Mouse (Mus musculus) olfactory bulb, adult 2 months (tissue): ENCODE data around the gene Tmem158. TPM values are rescaled to one million over a fixed set of nuclear protein-coding genes. Genes with fewer than 3 reads are reported as not detected.

Experiments
- H3K27ac ChIP-seq: fragments of 200-500 bp; 2 replicates; pipeline ENCODE4 v1.5.1; 2012; ENCODE audit warnings: low read depth, low read length; ENCODE audit not compliant: insufficient read depth
- H3K4me1 ChIP-seq: fragments of 200-500 bp; 2 replicates; pipeline ENCODE4 v1.6.1; 2012; ENCODE audit warnings: low read length; ENCODE audit not compliant: control insufficient read depth, insufficient read depth
- H3K4me3 ChIP-seq: fragments of 200-500 bp; 2 replicates; pipeline ENCODE4 v1.5.1; 2012; ENCODE audit warnings: mild to moderate bottlenecking, low read depth, low read length, moderate library complexity; ENCODE audit not compliant: insufficient read depth
- CTCF ChIP-seq: fragments of 200-500 bp; IDR thresholded peaks from 2 replicates; pipeline ENCODE4 v1.5.1; 2012; ENCODE audit warnings: low read depth, mild to moderate bottlenecking, low read length, moderate library complexity; ENCODE audit not compliant: insufficient read depth
- POLR2A ChIP-seq: fragments of 200-500 bp; IDR thresholded peaks from 2 replicates; pipeline ENCODE4 v1.6.1; 2012; ENCODE audit warnings: mild to moderate bottlenecking, low read depth, low read length, moderate library complexity; ENCODE audit not compliant: insufficient read depth
- WGBS: fragments of 180-500 bp; shearing (Covaris S2); methylation state at CpG from one replicate; pipeline ENCODE4 v1.1.7; 2018; 5-methylcytosine and 5-hydroxymethylcytosine counted together
- polyA plus RNA-seq: library from polyadenylated mRNA; stranded (reverse); fragments of >200 nt; gene quantifications from 2 replicates; pipeline ENCODE4 v1.2.4, GENCODE M21; 2012; ENCODE audit warnings: low replicate concordance; ENCODE audit not compliant: missing spikeins, insufficient read depth, insufficient read length

Tmem158 gene
- polyA plus RNA-seq, 1 experiment = not detected

DNA sequence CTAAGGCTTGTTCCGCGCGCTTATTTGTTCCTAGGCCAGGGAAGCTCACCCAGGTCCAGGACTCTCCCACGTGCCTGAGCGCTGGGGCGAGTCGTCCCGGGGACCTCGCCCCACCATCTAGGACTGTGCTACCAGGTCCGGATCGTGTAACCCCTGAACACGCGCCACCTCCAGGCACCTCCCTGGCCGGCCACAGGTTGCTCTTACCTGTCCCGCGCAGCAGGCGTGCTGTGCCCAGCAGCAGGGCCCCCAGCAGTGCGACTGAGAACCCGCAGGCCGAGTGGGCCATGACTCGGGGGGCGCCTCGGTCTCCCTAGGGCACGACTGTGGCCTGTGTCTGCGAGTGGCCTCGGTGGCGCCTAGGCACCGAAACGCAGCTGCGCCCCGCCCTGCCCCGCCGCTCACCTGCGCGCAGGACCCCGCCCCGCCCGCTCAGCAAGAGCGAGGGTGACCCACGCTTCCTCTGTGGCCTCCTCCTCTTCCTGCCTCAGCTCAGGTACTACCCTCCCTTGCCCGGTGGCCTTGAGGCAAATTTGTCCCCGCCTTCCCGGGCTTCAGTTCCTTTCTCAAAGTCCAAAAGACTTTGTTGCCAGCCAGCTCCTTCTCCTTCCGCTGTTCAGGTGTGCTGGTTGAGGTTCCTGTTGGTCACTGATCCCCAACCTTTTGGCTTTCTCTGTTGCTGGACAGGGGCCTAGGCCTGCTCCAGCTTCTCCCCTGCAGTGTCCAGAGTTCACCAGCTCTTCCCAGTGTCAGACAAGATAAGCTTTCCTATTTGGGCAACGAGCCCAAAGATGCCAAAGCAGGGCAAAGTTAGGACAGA, 44.7 kb downstream of the Tmem158 start, which contains the start of gene Cdcp1:
Cdcp1 (minus strand) TSS at position 418 of the 820 bp plus-strand sequence.
- peaks cover 11% of the 10 kb centered on the region for H3K4me1 ChIP-seq
- WGBS = 15% methylated on average over 45 of the region's 45 CpGs
- TF ChIP-seq CTCF (no peak), POLR2A (no peak)
- no peak within 1 kb of the TSS for H3K27ac ChIP-seq
- H3K4me3 ChIP-seq = no peak within 1 kb of the TSS

- Histone ChIP-seq H3K4me1 (peaks cover 9% of the 10 kb centered on the region), H3K27ac (no peak overlapping the region), H3K4me3 (no peak overlapping the region)
- 88% methylated on average over 9 of the region's 9 CpGs for WGBS
- no peak for TF ChIP-seq CTCF
- TF ChIP-seq POLR2A = no peak
Measured at GRCm38 (mm10) chr9:123213371-123213770, 47.2 kb downstream of the Tmem158 start.

Other genes with a start within 250 kb of the Tmem158 start
- not detected in 2 replicates for gene Tmem42, start 239.4 kb downstream of the Tmem158 start, polyA plus RNA-seq
- gene Tgm4, start 226.0 kb downstream of the Tmem158 start, polyA plus RNA-seq = not detected in 2 replicates
- not detected in 2 replicates for gene Zdhhc3, start 147.6 kb downstream of the Tmem158 start, polyA plus RNA-seq
- 561 TPM in 1 of 2 replicates, not detected in the other for gene Exosc7, start 147.5 kb downstream of the Tmem158 start, polyA plus RNA-seq
- gene Clec3b, start 109.8 kb downstream of the Tmem158 start, polyA plus RNA-seq = not detected in 2 replicates
- gene Cdcp1, start 44.7 kb downstream of the Tmem158 start, polyA plus RNA-seq = not detected in 2 replicates
- gene Lars2, start 106.2 kb upstream of the Tmem158 start, polyA plus RNA-seq = 7,402 and 9,263 TPM in 2 replicates
- not detected in 2 replicates for gene Limd1, start 217.9 kb upstream of the Tmem158 start, polyA plus RNA-seq